Mouse (Mus musculus) E14TG2a.4 (cell line): Measurements from ENCODE around the gene Mosmo.

Experiments
- CTCF ChIP-seq: conservative IDR thresholded peaks from 2 replicates; pipeline ENCODE4 v1.5.1; 2014; ENCODE audit warnings: low read length
- NANOG ChIP-seq: IDR thresholded peaks from 2 replicates; pipeline ENCODE4 v1.6.1; 2014; ENCODE audit warnings: borderline replicate concordance, low read length, mixed read lengths
- POU5F1 ChIP-seq: IDR thresholded peaks from 2 replicates; pipeline ENCODE4 v1.6.1; 2014; ENCODE audit warnings: low read length, borderline replicate concordance

- no peak for TF ChIP-seq CTCF
- no peak for TF ChIP-seq POU5F1
- TF ChIP-seq NANOG = no peak
Observed at GRCm38 (mm10) chr7:120699586-120699985, 22.2 kb downstream of the Mosmo start.
